Mouse (Mus musculus): ENCODE data around the gene Anxa7.

DNA sequence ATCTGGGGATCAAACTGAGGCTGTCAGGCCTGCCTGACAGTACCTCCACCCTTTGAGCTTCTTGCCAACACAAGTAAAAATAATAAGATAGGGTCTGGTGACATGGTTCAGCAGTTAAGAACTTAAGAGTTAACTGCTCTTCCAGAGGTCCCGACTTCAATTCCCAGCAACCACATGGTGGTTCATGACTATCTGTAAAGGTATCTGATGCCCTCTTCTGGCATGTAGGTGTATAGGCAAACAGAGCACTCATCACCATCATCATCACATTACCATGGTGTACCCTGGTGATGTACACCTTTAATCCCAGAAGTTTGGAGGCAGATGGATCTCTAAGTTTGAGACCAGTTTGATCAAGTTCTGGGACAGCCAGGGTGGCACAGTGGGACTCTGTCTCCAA, 51.3 kb downstream of the Anxa7 start:
- TF ChIP-seq CTCF (IDR thresholded peaks at IDR 0.05; ENCODE audit: insufficient read depth, low read depth, low read length) (no peak), POLR2A (IDR thresholded peaks at IDR 0.05; ENCODE audit: insufficient read depth, low read depth, low read length) (no peak)
